Mouse (Mus musculus) erythroblast, embryonic 14.5 days (primary cell): ENCODE measurements around the gene Zc3h18.

Source experiments
- GATA1 ChIP-seq: IDR thresholded peaks from 2 replicates; pipeline ENCODE4 v1.6.1; 2012; ENCODE audit warnings: low read length, inconsistent platforms, mixed read lengths
- TAL1 ChIP-seq: IDR thresholded peaks from 3 replicates; pipeline ENCODE4 v1.6.1; 2012; ENCODE audit warnings: low read length, inconsistent platforms, mixed read lengths

GRCm38 (mm10) chr8:122342362-122342761 lies 34.0 kb upstream of the Zc3h18 start:
- TF ChIP-seq GATA1: no peak
- no peak for TF ChIP-seq TAL1
